Mouse (Mus musculus) stomach, embryonic 15.5 days (tissue): Measurements from ENCODE around the gene Sema6d. TPM values are rescaled to one million over a fixed set of nuclear protein-coding genes. Genes with fewer than 3 reads are reported as not detected.

Experiments
- ATAC-seq: fragments of 200-750 bp; cut with Nextera tagmentation; 2 replicates; pipeline ENCODE4 v1.8.0; 2017; ENCODE audit warnings: low read depth, moderate number of reproducible peaks, moderate TSS enrichment; ENCODE audit not compliant: insufficient read depth, low FRiP score
- H3K27ac ChIP-seq: fragments of 300-500 bp; sonication (generic); 2 replicates; pipeline ENCODE4 v1.5.1; 2015; ENCODE audit warnings: mild to moderate bottlenecking, inconsistent platforms
- H3K27me3 ChIP-seq: fragments of 300-500 bp; sonication (generic); replicated peaks from 2 replicates; pipeline ENCODE4 v1.6.1; 2015; ENCODE audit warnings: inconsistent platforms
- H3K36me3 ChIP-seq: fragments of 300-500 bp; sonication (generic); 2 replicates; pipeline ENCODE4 v1.6.1; 2015; ENCODE audit warnings: inconsistent platforms
- H3K4me1 ChIP-seq: fragments of 300-500 bp; sonication (generic); 2 replicates; pipeline ENCODE4 v1.6.1; 2015; ENCODE audit warnings: inconsistent platforms
- H3K4me2 ChIP-seq: fragments of 300-500 bp; sonication (generic); 2 replicates; pipeline ENCODE4 v1.6.1; 2015; ENCODE audit warnings: mild to moderate bottlenecking, inconsistent platforms
- H3K4me3 ChIP-seq: fragments of 300-500 bp; sonication (generic); replicated peaks from 2 replicates; pipeline ENCODE4 v1.5.1; 2015; ENCODE audit warnings: inconsistent platforms
- H3K9ac ChIP-seq: fragments of 300-500 bp; sonication (generic); 2 replicates; pipeline ENCODE4 v1.6.1; 2015; ENCODE audit warnings: inconsistent platforms
- H3K9me3 ChIP-seq: fragments of 300-500 bp; sonication (generic); 2 replicates; pipeline ENCODE4 v1.6.1; 2016; ENCODE audit warnings: inconsistent platforms
- WGBS: fragments of 180-500 bp; shearing (Covaris S2); methylation state at CpG from one replicate; pipeline ENCODE4 v1.1.7; 2015; 5-methylcytosine and 5-hydroxymethylcytosine counted together
- polyA plus RNA-seq: library from polyadenylated mRNA; unstranded; fragments of >200 nt; fragmentation: Nextera tagmentation; extraction: Ambion mirVana; gene quantifications from 2 replicates; pipeline ENCODE4 v1.2.1, GENCODE M21; 2015

The Sema6d gene
- polyA plus RNA-seq, 1 experiment from 2014 or later, result 10.4 TPM

DNA sequence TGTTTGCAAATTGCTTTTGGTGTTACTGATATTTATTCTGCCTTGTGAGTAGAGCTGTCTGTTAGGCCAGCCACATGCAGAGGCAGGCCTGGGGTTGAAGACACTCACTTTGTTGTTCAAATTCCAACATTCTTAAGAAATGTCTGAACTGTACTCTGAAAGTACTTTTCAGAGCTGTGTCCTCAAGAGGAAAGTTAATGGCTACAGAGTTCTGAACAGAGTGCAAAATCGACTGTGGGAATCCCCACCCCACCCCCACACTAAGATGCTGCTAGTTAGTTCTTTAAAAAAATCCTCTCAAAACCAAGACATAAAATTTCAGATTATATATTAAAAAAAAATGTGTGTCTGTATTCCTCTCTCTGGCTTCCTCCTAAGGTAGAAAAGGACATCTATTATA is 86.5 kb downstream of the Sema6d start:
- Histone ChIP-seq H3K36me3 (no peaks in the 10 kb centered on the region), H3K9me3 (no peaks in the 10 kb centered on the region), H3K4me3 (no peak overlapping the region), H3K27ac (no peak overlapping the region), H3K4me2 (no peak overlapping the region), H3K4me1 (no peaks in the 10 kb centered on the region), H3K9ac (no peak overlapping the region), H3K27me3 (no peaks in the 10 kb centered on the region)
- WGBS, result 38% methylated on average over 1 of the region's 1 CpGs
- no peak for ATAC-seq

DNA sequence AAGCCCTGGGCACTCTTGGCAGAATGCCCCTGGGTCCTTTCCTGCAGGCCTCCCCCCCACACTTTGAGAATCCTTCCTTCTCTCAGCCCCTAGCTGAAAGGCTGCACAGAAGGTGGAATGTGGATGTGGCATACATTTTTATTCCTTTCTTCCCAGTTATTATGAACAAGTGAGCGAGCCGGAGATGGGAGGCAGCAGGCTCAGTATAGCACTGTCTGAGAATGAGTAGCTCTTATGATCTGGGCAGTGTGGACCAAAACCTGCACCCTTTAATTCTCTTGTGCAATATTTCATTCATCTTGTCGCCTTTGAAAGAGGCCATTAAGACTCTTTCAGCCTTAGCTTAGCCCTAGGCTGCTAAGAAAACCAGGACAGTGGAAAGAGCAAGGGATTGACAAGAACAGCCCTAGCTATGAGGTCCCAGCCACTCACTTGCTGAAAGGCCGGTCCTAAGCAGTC is 87.0 kb downstream of the Sema6d start:
- H3K27me3 ChIP-seq, result no peaks in the 10 kb centered on the region
- H3K36me3 ChIP-seq, result no peaks in the 10 kb centered on the region
- H3K27ac ChIP-seq, result no peak overlapping the region
- H3K4me2 ChIP-seq, result no peak overlapping the region
- H3K4me3 ChIP-seq, result no peak overlapping the region
- H3K9me3 ChIP-seq, result no peaks in the 10 kb centered on the region
- no peak for ATAC-seq
- H3K9ac ChIP-seq, result no peak overlapping the region
- H3K4me1 ChIP-seq, result no peaks in the 10 kb centered on the region
- WGBS, result 66% methylated on average over 4 of the region's 4 CpGs

DNA sequence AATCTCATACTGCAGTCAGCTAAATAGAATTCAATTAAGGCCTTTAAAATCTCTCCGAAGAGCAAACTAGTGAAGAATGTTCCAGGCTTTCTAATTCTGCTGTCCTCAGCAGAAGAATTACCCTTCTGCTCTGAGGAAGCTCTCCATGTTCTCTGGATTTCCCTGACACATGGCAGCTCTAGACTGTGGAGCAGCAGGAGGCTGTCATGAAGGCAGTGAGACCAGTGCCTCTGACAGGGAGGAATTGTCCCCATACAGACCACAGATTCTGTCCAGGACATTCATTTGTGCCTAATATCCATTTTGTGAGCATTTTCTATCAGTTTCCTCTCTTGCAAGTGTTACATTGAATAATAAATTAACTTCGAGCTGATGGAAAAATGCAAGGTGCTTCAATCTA is 99.5 kb downstream of the Sema6d start:
- Histone ChIP-seq H3K36me3 (no peaks in the 10 kb centered on the region), H3K27ac (no peak overlapping the region), H3K27me3 (no peaks in the 10 kb centered on the region), H3K4me3 (no peak overlapping the region), H3K9me3 (no peaks in the 10 kb centered on the region), H3K4me1 (no peaks in the 10 kb centered on the region), H3K4me2 (no peak overlapping the region), H3K9ac (no peak overlapping the region)
- 90% methylated on average over 2 of the region's 2 CpGs for WGBS
- no peak for ATAC-seq

DNA sequence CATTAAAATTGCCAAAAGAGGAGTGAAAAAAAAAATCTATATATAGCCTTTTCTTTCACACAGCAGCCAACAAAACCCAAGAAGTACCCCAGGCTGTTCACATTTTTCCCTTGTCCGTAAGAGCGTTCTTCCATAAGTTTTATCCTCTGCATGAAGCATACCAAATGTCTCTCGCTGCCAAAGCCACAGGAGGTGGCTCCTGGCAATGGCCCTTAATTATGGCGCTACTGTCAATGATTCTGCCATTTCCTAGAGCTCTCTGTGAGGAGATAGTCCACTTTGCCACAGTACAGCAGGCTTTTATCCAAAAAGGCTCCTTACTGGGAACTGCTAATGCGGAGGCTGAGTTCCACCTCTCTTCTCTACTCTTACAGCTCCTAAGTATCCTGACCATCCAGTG is 104.3 kb downstream of the Sema6d start:
- Histone ChIP-seq H3K9me3 (no peaks in the 10 kb centered on the region), H3K4me1 (no peaks in the 10 kb centered on the region), H3K27me3 (no peaks in the 10 kb centered on the region), H3K9ac (no peak overlapping the region), H3K4me3 (no peak overlapping the region), H3K36me3 (no peaks in the 10 kb centered on the region), H3K4me2 (no peak overlapping the region), H3K27ac (no peak overlapping the region)
- 89% methylated on average over 5 of the region's 5 CpGs for WGBS
- no peak for ATAC-seq

DNA sequence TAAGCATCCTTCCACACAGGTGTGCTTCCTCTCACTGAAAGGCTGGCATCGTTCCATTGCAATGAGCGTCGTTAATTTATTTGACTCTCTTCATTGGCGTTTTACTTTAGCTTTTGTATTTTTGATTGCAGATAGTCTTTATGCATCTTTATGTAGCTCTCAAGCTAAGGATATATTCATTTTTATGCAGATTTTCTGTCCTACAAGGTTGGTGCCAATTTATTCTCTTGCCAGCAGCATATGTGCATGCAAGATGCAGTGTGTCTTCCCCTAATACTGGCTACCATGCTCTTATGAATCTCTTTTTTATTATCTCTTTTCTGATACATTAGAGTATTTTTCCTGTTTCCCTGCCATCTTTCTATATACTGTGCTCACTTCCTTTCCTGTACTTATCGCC is 111.7 kb downstream of the Sema6d start:
- H3K4me2 ChIP-seq, result no peak overlapping the region
- no peak overlapping the region for H3K27ac ChIP-seq
- no peak overlapping the region for H3K9ac ChIP-seq
- H3K4me3 ChIP-seq, result no peak overlapping the region
- no peaks in the 10 kb centered on the region for H3K36me3 ChIP-seq
- no peaks in the 10 kb centered on the region for H3K4me1 ChIP-seq
- no peak for ATAC-seq
- WGBS, result 76% methylated on average over 5 of the region's 5 CpGs
- no peaks in the 10 kb centered on the region for H3K27me3 ChIP-seq
- H3K9me3 ChIP-seq, result no peaks in the 10 kb centered on the region

DNA sequence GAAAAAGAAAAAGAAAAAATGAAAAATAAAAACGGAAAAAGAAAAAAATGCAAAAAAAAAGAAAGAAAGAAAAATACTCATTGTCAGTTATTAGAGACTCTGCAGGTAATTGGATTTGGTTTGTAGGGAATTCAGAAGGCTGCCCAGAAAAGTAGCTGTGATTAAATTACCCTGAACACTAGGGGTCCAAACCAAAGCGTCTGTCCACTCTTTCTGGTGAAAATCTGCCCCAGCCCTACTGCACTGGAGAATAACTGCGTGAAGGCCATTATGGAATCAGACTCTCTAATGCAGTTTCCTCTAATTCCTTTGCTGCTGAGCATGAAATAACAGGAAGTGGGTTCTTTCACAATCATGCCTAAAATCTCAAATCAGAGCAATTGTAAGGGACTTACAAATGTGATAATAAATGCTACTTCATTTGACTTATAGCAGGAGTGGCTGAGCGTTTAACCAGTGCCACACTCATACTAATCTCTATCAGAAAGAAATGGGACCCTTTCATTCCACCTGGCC is 112.8 kb downstream of the Sema6d start:
- Histone ChIP-seq H3K27ac (no peak overlapping the region), H3K9me3 (no peaks in the 10 kb centered on the region), H3K27me3 (no peaks in the 10 kb centered on the region), H3K36me3 (no peaks in the 10 kb centered on the region), H3K4me3 (no peak overlapping the region), H3K9ac (no peak overlapping the region), H3K4me1 (no peaks in the 10 kb centered on the region), H3K4me2 (no peak overlapping the region)
- no peak for ATAC-seq
- 46% methylated on average over 4 of the region's 4 CpGs for whole genome bisulfite sequencing

DNA sequence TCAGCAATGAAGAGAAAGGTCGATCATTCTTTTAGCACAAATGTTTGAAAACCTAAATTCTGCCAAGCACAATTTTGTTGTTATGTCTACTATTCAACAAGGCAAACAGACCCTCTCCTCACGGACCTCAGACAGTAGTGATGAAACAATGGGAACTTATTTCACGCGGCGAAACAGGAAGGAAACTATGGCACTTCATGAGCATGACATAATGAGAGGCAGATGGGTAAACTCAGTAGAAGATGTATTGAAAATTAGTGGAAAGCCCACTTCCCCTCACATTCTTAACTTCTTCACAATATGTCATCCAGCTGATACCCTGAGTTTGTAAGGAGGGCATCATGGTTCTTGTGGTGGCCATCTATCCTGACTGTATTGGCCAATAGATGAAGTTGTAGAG is 116.0 kb downstream of the Sema6d start:
- no peak overlapping the region for H3K9ac ChIP-seq
- no peaks in the 10 kb centered on the region for H3K27me3 ChIP-seq
- no peak overlapping the region for H3K4me3 ChIP-seq
- no peak overlapping the region for H3K27ac ChIP-seq
- 81% methylated on average over 5 of the region's 5 CpGs for WGBS
- H3K4me1 ChIP-seq, result no peaks in the 10 kb centered on the region
- no peaks in the 10 kb centered on the region for H3K9me3 ChIP-seq
- ATAC-seq, result no peak
- H3K36me3 ChIP-seq, result no peaks in the 10 kb centered on the region
- H3K4me2 ChIP-seq, result no peak overlapping the region

DNA sequence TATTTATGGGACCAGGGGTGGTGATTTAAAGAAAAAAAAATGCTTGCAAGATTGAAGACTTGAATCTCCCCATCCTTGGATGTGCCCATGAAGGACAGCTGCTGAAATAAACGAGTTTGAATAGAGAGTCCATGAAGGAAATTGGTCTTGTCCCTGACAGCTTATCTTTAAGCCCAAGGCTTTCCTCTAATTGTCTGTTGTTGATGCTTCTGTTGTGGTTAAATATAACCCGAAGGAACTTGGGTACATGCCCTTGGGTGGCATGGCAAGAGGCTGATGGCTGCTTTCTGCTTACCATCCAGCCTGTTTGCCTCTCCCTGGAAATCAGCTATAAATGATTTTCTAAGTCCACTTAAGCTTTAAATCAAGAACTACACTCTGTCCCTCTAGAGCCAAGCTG is 118.5 kb downstream of the Sema6d start:
- H3K4me2 ChIP-seq, result no peak overlapping the region
- H3K9ac ChIP-seq, result no peak overlapping the region
- no peaks in the 10 kb centered on the region for H3K27me3 ChIP-seq
- no peaks in the 10 kb centered on the region for H3K4me1 ChIP-seq
- H3K27ac ChIP-seq, result no peak overlapping the region
- H3K4me3 ChIP-seq, result no peak overlapping the region
- ATAC-seq, result no peak
- no peaks in the 10 kb centered on the region for H3K9me3 ChIP-seq
- WGBS, result 56% methylated on average over 2 of the region's 2 CpGs
- H3K36me3 ChIP-seq, result no peaks in the 10 kb centered on the region

DNA sequence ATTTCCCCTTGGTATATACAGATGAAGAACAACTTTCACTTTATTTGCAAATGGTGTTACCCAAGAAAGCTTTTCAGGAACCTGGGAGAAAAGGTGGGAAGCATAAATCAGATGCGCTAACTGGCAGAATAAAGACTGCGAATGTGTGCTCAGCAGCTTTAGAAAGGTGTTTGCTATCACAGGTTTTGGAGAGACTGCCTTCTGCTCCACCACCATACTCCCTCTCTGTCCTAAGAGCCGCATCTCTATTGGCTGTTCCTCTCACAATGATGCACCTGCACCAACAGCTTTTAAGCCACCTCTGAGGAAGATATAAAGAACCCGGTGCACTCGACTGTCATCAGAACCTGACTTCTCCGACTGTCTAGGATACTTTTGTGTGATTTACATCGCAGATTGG is 133.8 kb downstream of the Sema6d start:
- no peak overlapping the region for H3K4me3 ChIP-seq
- no peaks in the 10 kb centered on the region for H3K36me3 ChIP-seq
- no peaks in the 10 kb centered on the region for H3K4me1 ChIP-seq
- H3K9ac ChIP-seq, result no peak overlapping the region
- no peak for ATAC-seq
- no peak overlapping the region for H3K4me2 ChIP-seq
- H3K27me3 ChIP-seq, result no peaks in the 10 kb centered on the region
- 71% methylated on average over 7 of the region's 7 CpGs for WGBS
- H3K9me3 ChIP-seq, result no peaks in the 10 kb centered on the region
- no peak overlapping the region for H3K27ac ChIP-seq

DNA sequence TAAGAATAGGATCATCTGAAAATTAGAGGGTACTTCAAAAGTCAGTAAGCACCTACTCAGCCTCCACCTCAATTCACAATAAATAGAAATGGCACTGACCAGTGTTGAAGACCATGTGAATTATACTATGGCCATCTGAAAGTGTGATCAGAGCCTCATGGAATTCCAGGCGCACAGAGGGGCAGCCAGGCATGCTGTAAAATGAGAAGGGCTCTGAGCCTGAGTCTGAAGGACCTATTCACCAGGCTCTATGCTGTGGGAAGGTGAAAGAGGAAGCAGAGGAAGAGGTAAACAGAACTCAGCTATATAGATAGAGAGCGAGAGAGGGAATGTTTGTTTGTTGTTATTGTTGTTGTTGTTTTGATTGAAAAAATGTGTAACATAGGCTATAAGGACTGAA is 134.6 kb downstream of the Sema6d start:
- Histone ChIP-seq H3K27me3 (no peaks in the 10 kb centered on the region), H3K9ac (no peak overlapping the region), H3K4me3 (no peak overlapping the region), H3K27ac (no peak overlapping the region), H3K36me3 (no peaks in the 10 kb centered on the region), H3K4me2 (no peak overlapping the region), H3K4me1 (no peaks in the 10 kb centered on the region), H3K9me3 (no peaks in the 10 kb centered on the region)
- ATAC-seq, result no peak
- WGBS, result 72% methylated on average over 2 of the region's 2 CpGs

DNA sequence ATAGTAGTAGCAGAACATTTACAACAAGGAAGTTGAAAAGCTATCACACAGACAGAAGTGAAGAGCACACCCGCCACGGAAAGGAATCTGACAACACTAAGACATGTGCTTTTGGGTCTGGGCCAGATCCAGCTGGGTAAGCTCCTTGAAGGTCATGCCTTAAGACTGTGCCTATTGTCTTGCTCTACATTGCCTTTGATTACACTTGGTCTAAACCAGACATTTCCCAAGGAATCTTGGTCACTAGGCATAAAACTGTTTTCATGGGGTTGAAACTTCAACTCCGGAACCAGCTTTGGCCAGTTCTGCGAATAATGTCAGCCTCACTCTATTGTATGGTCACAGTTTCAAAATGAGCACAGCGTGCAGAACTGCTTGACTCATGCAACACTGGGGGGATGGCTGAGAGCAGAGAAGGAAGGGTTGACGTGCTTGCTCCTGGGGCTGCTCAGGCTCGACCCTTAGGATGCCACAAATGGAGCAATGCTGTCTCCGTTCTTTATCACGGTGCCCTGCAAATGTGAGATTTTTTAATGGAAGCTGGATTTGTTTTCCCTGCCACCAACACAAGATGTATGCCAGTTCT is 145.0 kb downstream of the Sema6d start:
- Histone ChIP-seq H3K27ac (no peak overlapping the region), H3K36me3 (no peaks in the 10 kb centered on the region), H3K4me2 (no peak overlapping the region), H3K4me3 (no peak overlapping the region), H3K9me3 (no peaks in the 10 kb centered on the region), H3K27me3 (no peaks in the 10 kb centered on the region), H3K9ac (no peak overlapping the region), H3K4me1 (no peaks in the 10 kb centered on the region)
- 76% methylated on average over 9 of the region's 9 CpGs for WGBS
- ATAC-seq, result no peak

DNA sequence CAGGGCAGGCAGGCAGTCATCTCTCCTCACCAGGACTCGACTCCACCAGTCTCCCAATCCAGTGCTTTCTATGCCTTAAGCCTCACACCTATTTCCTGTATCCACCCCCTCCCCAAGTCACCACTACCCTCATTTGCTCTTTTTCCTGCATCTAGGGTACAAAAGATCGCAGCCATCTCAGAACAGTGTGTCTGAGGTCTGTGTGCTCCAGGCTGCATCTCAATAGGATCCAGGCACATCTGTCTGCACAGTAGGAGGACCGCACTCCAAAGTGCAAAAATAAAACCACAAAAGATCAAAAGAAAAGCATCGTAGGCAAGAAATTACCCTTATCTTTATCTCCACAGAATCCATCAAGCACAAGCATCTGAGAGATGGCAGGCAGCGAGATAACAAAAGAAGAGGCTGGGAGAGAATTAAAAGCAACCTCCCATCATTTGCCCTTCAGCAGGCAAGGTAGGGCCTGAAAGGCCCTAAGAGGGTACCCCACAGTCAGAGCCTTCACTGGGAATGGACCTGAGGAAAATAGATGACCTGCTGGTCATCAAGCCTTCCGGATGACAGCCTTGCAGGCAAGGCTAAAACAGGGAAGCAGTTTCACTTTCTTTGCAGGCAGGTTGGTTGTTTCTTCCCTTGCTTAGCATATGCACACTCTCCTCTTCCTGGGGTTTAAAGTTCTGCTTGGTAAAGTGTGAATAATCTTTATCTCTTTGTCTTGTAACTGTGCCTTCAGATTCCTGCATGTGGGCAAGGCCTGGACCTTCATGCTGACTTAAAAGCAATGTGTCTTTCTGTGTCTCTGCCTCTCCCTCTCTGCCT is 145.7 kb downstream of the Sema6d start:
- no peak overlapping the region for H3K4me2 ChIP-seq
- no peak overlapping the region for H3K9ac ChIP-seq
- H3K27me3 ChIP-seq, result no peaks in the 10 kb centered on the region
- no peak overlapping the region for H3K4me3 ChIP-seq
- no peak overlapping the region for H3K27ac ChIP-seq
- no peaks in the 10 kb centered on the region for H3K36me3 ChIP-seq
- H3K9me3 ChIP-seq, result no peaks in the 10 kb centered on the region
- ATAC-seq, result no peak
- H3K4me1 ChIP-seq, result no peaks in the 10 kb centered on the region
- WGBS, result 58% methylated on average over 6 of the region's 6 CpGs
